Mouse (Mus musculus): ENCODE data around the gene Ywhaq. TPM values are rescaled to one million over a fixed set of nuclear protein-coding genes. Genes with fewer than 3 reads are reported as not detected.

Gene Ywhaq
- total and polyA plus RNA-seq, 3 experiments = 27.7 to 74.6 (median 65.8) TPM

GRCm38 (mm10) chr12:21340674-21341073 is 76.8 kb downstream of the Ywhaq start:
- Histone ChIP-seq H3K4me1 (ENCODE audit: control insufficient read depth, insufficient read depth, low read length) (no peaks in the 10 kb centered on the region), H3K36me3 (ENCODE audit: control insufficient read depth, insufficient read depth, low read length) (peaks cover 5% of the 10 kb centered on the region), H3K27ac (no peak overlapping the region), H3K4me3 (no peak overlapping the region), H3K27me3 (ENCODE audit: control insufficient read depth, insufficient read depth, low read length) (no peaks in the 10 kb centered on the region), H3K79me2 (replicated peaks; ENCODE audit: control insufficient read depth, insufficient read depth, low read length) (no peaks in the 10 kb centered on the region), H3K9ac (ENCODE audit: low read depth, low read length) (no peak overlapping the region)
- TF ChIP-seq CTCF (IDR thresholded peaks at IDR 0.05) (no peak), EP300 (IDR thresholded peaks at IDR 0.05; ENCODE audit: insufficient read depth, low read depth, low read length) (no peak), POLR2A (IDR thresholded peaks at IDR 0.05; ENCODE audit: insufficient read depth, low read depth, low read length) (no peak)
- intact Hi-C loops (cut with DNase I) = no loop called here
- DNase-seq = no peak
- 96% methylated on average over 5 of the region's 5 CpGs for WGBS

Other genes with a start within 250 kb of the Ywhaq start
- gene Cpsf3, start 132.2 kb downstream of the Ywhaq start, total RNA-seq (2021) = 10 to 100 TPM; 32.5 to 39.0 TPM
- gene Cpsf3, start 132.2 kb downstream of the Ywhaq start, polyA plus RNA-seq (2012; rRNA removed) = 19.3 and 30.8 TPM in 2 replicates
- 10 to 100 TPM; 42.4 to 50.6 TPM for gene Itgb1bp1, start 131.4 kb downstream of the Ywhaq start, total RNA-seq (2021)
- 15.2 and 26.8 TPM in 2 replicates for gene Itgb1bp1, start 131.4 kb downstream of the Ywhaq start, polyA plus RNA-seq (2012; rRNA removed)
- gene Iah1, start 101.2 kb downstream of the Ywhaq start, total RNA-seq (2021) = 10 to 100 TPM; 12.6 to 13.5 TPM
- gene Iah1, start 101.2 kb downstream of the Ywhaq start, polyA plus RNA-seq (2012; rRNA removed) = 28.4 and 30.5 TPM in 2 replicates
- 10 to 100 TPM; 39.2 to 43.8 TPM for gene Adam17, start 44.0 kb downstream of the Ywhaq start, total RNA-seq (2021)
- gene Adam17, start 44.0 kb downstream of the Ywhaq start, polyA plus RNA-seq (2012; rRNA removed) = 27.9 and 81.6 TPM in 2 replicates

Measured in heart, adult 2 months (tissue).